Mouse (Mus musculus): ENCODE measurements at regions not wholly inside any gene's neighbourhood (a gene's known extent, or its start where the extent isn't known, plus 50 kb on each side); places are given as distances from the start of the nearest gene placed in this dataset.
A peak's percentile ranks its signal among the peaks of the same experiment; 100 is the strongest.

- no peak for ATAC-seq (replicated peaks; ENCODE audit: low read depth, poor library complexity, severe bottlenecking)
Observed at GRCm38 (mm10) chr14:114856243-114857031, 235.6 kb upstream of the Gpc5 start.

DNA sequence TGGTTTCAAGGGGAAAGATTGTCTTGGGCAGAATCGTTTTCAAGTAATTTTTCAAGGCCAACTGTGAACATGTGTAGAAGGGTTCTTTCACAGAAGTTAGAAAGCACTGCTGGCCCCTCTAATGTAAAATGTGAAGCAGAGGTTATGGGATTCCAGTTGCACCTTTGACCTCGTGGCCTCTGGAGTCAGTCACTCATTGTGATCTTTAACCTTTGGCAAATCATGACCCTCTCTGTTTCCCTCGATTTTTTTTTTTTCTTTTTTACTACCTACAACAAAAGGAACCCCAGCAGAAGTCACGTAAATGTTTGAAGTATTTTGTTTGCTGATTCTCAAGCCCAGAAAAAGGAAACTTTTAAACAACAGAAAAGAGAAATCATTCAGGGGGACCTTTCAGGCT, 234.8 kb upstream of the Gpc5 start:
- no peak for ATAC-seq (replicated peaks; ENCODE audit: low read depth, poor library complexity, severe bottlenecking)

- no peak; the same call in 1 of the 2 replicates for ATAC-seq (replicated peaks; ENCODE audit: low read depth, poor library complexity, severe bottlenecking)
Observed at GRCm38 (mm10) chr14:114857689-114858088, 234.3 kb upstream of the Gpc5 start.

DNA sequence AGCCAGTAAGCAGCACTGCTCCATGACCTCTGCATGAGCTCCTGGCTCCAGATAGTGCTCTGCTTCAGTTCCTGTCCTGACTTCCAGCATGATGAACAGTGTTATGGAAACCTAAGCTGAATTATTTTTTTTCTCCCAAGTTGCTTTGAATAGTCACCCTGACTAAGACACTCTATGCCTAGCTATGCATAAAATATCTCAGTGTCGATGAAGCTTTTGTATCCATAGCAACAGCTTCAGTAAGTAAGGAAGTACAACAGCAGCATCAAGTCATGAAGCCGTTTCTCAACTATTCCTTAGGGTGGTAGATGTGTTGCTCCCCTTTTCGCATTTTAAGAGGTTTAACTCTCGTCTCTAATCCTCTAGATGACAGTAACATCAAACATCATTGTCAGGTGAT, 228.4 kb upstream of the Gpc5 start:
- ATAC-seq (replicated peaks; ENCODE audit: low read depth, poor library complexity, severe bottlenecking), result no peak

GRCm38 (mm10) chr14:114864102-114864501, 227.9 kb upstream of the Gpc5 start:
- ATAC-seq (replicated peaks; ENCODE audit: low read depth, poor library complexity, severe bottlenecking), result no peak

- ATAC-seq (replicated peaks; ENCODE audit: low read depth, poor library complexity, severe bottlenecking), result peak; percentile 82
Observed at GRCm38 (mm10) chr14:114869233-114869632, 222.8 kb upstream of the Gpc5 start.

DNA sequence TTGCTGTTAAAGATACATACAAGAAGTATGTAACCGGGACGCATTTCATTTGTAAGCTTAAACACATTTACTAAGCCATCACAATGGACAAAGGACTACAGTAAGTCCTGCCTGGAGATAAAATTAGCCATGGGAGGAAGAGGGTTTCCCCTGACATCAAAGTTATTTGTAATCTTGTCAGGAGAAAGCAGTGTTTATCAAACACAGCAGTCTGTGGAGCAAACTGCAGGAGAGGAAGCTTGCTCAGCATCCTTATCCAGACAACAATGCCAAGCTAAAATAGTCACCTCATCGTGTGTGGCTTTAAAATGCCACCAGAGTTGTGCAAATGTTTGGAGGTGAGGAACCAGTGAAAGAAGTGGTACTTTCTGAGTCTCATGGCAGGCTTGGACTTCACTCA, 216.9 kb upstream of the Gpc5 start:
- peak; percentile 32; the same call in 1 of the 2 replicates for ATAC-seq (replicated peaks; ENCODE audit: low read depth, poor library complexity, severe bottlenecking)

DNA sequence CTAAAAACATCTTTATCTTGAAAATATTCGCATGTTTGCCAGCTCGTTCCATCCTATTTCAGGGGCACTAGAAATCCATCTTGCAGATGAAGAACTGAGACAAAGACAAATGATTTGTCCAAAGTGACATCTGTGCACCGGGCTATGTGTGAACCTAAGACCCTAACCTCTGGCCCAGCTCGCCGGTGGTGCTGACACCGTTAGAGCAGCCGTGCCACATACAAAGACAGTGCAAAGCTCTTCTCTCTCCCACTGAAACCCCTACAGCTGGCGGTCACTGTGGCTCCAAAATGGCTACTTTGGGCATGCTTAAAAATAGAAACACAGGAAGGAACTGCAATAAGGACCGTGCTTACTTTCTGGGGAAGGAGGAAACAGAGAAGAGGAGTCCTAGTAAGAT, 215.6 kb upstream of the Gpc5 start:
- ATAC-seq (replicated peaks; ENCODE audit: low read depth, poor library complexity, severe bottlenecking), result peak; percentile 45; the same call in 1 of the 2 replicates

DNA sequence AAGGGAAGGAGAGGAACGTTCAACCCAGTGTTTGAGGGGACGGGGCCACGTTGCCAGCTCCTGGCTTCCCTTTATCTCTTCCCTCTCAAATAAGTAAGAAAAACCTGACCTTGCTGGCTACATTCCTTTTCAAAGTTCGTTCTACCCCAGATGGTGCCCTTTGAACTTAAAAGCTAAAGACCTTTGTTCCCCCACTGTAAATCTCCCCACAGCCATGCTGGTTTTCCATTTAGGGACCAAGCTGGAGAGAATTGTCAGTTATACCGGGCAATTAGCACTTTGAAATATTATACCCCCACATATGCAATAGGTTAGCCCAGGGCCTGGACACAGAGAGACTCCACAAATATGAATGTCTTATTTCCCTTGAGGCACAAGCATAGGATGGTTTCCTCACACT, 214.5 kb upstream of the Gpc5 start:
- ATAC-seq (replicated peaks; ENCODE audit: low read depth, poor library complexity, severe bottlenecking), result no peak

DNA sequence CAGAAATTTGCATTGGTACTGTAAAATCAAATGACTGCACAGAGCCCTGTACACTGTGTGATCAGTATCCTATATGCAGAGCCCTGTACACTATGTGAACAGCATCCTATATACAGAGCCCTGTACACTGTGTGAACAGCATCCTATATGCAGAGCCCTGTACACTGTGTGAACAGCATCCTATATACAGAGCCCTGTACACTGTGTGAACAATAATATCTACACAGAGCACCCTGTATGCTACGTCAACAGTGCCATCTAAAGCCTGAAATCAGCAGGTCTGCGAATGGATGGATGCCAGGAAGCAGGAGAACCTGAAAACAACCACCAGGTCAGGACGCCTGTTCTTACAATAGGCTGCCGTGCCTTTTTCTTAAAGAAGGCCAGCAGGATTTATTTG, 211.7 kb upstream of the Gpc5 start:
- ATAC-seq (replicated peaks; ENCODE audit: low read depth, poor library complexity, severe bottlenecking), result no peak

GRCm38 (mm10) chr14:114904109-114904508, 187.9 kb upstream of the Gpc5 start:
- ATAC-seq (replicated peaks; ENCODE audit: low read depth, poor library complexity, severe bottlenecking), result no peak

- no peak for ATAC-seq (replicated peaks; ENCODE audit: low read depth, poor library complexity, severe bottlenecking)
Observed at GRCm38 (mm10) chr14:114912271-114912670, 179.7 kb upstream of the Gpc5 start.

- ATAC-seq (replicated peaks; ENCODE audit: low read depth, poor library complexity, severe bottlenecking), result peak; percentile 82
Observed at GRCm38 (mm10) chr14:114913238-114913637, 178.8 kb upstream of the Gpc5 start.

DNA sequence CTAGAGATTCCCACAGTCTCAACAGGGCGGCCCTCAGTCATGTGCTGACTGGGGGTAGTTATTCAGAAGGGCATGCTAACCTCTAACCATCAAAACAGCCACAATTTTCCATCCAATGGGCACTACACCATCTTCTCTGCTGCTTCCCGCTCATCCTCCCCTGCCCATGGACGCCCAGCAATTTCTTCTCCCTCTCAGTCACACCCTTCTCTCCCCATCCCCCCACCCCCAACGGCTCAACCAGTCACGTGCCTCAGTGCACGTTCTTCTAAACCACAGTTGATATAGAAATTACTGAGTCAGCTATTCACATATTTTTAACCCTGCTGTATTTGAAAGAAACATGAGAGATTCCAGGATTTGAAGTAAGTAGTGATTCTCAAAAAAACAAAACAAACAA, 146.3 kb upstream of the Gpc5 start:
- ATAC-seq (replicated peaks; ENCODE audit: low read depth, poor library complexity, severe bottlenecking), result peak; percentile 20

DNA sequence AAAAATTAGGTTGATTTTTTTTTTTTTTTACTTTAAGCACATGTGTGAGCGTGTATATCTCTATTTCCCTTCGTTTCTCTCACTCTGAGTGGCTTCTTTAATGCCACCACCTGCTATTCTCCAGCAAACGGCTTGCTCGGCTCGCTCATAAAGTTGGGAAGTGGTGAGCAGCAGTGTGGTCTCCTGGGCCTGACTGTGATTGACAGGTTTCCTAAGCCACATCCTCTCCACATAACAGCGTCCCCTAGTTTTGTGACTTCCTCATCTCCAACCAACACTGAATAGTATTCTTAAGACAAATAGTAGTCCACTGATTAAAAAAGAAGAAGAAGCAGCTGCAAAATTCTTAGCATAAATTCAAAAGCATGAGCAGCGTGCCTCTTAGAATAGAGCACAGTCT, 145.7 kb upstream of the Gpc5 start:
- peak; percentile 85 for ATAC-seq (replicated peaks; ENCODE audit: low read depth, poor library complexity, severe bottlenecking)

DNA sequence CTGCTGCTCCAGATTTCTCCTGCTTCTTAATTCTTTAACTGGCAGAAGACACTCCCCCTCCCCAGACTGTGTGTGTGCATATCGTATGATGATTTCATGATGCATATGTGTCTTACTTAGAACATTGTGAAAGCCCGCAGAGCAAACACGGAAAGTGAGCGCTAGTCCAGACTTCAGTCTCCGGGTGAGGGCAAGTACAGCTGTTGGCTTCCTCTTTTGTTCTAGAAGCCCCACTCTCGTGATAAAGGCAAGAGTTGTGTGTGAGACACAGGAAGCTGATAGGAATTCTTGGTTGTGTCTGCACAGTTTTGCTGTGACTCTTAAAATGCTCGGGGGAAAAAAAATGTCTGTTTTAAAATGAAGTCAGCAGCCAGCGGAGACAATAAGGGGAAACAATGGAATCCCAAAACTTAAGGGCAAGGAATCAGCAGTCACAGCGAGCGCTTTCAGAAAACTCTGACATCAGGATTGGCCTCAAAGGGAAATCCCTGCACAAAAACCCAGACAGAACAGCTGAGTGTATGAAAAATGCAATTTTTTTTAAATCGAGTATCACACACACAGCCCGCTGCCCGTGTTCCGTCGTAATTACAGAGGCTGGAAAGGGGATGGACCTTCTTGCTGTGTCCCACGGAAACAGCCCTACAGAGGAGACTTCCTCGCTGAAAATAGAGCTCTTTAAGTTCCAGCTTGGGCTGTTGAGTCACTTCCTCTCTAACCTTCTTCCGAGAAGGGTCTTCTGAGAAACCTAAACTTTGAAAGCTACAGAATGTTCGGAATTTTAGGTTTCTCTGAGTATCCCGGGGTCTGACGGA, 143.5 kb upstream of the Gpc5 start:
- ATAC-seq (replicated peaks; ENCODE audit: low read depth, poor library complexity, severe bottlenecking), result peak; percentile 64

- ATAC-seq (replicated peaks; ENCODE audit: low read depth, poor library complexity, severe bottlenecking), result peak; percentile 6
Observed at GRCm38 (mm10) chr14:114949156-114949496, 142.9 kb upstream of the Gpc5 start.

DNA sequence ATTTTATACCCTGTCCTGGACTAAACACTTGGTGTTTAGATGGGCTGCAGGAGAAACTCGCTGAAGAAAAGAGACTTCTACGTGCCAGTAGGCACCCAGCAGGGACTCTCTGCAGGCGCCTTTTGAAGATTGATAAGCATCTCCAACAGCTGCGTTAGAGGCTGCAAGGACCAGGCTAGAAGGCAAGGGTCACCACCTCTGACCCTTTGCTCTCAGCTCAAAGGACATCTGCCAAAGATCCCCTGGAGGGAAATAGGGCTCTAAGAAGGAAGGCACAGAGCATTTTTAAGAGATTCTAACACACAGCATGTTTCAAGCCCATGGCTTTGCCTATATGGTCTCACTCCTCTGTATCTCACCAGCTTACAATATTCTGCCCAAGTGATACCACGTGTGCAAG, 139.7 kb upstream of the Gpc5 start:
- ATAC-seq (replicated peaks; ENCODE audit: low read depth, poor library complexity, severe bottlenecking), result no peak

DNA sequence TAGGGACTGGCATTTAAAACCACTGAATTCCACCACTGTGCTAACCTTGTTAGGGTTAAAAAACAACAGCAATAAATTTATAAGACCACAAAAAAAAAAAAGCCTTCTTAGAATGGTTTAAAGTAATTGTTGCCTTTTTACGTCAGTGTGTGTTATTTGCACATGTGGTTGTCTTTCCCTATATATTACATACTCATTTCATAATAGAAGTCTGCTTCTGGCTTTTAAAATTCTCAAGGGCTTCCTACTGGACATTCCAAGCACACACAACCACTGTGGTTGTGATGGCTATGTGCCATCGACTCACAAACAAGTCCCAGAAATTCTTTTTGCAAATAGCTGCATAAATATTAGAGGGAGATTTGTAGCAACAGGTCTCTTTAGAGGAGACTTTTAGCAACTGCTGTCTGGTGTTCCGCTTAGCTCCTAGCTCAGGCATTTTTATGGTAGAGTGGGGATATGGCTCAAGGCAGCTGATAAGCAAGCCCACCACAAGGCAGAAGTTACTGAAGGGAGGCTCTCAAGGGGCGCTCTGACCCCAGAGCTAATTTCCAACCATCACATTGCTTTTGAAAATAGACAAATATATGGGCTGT, 138.8 kb upstream of the Gpc5 start:
- ATAC-seq (replicated peaks; ENCODE audit: low read depth, poor library complexity, severe bottlenecking), result peak; percentile 48; the same call in 1 of the 2 replicates

DNA sequence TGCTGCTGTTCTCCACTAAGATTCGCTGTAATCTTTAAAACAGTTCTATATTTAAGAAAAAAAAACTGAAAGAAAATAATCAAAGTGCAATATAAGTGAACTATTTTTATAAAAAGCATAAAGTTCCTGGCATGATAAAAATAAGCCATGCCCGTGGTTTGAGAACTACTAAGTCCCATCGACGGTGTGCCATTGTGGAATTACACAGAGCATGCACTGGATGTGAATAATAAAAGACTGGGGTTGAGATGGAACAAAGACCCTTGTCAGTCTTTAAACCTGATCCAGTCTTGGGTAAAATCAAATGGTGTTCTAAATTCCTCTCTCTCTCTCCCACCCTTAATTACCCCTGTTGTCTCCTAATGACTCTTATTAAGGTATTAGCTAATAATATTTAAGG, 137.7 kb upstream of the Gpc5 start:
- ATAC-seq (replicated peaks; ENCODE audit: low read depth, poor library complexity, severe bottlenecking), result no peak

DNA sequence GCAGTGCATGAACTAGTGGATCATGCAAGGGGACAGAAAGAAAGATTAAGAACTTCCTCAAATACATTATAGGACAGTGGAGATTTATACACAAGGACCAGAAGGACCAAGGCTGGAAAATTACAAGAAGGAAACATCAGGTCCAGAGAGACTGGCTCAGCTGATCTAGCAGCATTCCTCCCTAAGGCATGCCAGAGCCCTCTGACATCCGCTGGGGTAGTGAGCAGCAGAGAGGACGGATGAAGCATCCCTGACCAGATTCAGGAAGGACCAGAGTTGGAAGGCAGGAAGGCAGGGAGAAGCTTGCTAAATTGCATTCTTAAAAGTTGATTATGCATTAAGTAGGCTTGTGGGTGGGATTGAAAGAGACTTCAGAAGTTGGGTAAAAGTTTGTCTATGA, 136.4 kb upstream of the Gpc5 start:
- no peak for ATAC-seq (replicated peaks; ENCODE audit: low read depth, poor library complexity, severe bottlenecking)

Data from common myeloid progenitor, adult 5-6 weeks (primary cell).